Mouse (Mus musculus) midbrain, embryonic 14.5 days (tissue): ENCODE results near the gene Ptpn14. TPM values are rescaled to one million over a fixed set of nuclear protein-coding genes. Genes with fewer than 3 reads are reported as not detected.
A peak's percentile ranks its signal among the peaks of the same experiment; 100 is the strongest.

Experiments
- ATAC-seq: fragments of 200-750 bp; cut with Nextera tagmentation; 2 replicates; pipeline ENCODE4 v1.8.0; 2017; ENCODE audit warnings: moderate number of reproducible peaks, moderate library complexity; ENCODE audit not compliant: low FRiP score, low TSS enrichment
- DNase-seq: peaks from one replicate; pipeline ENCODE4 v3.0.0-alpha.2; 2015
- H3K27ac ChIP-seq: fragments of 300-500 bp; sonication (generic); replicated peaks from 2 replicates; pipeline ENCODE4 v1.5.1; 2014; ENCODE audit warnings: mild to moderate bottlenecking, low read depth, low read length, moderate library complexity
- H3K27me3 ChIP-seq: fragments of 300-500 bp; sonication (generic); 2 replicates; pipeline ENCODE4 v1.6.1; 2014; ENCODE audit warnings: low read length, control low read depth, mixed read lengths; ENCODE audit not compliant: control insufficient read depth, insufficient read depth
- H3K36me3 ChIP-seq: fragments of 300-500 bp; sonication (generic); 2 replicates; pipeline ENCODE4 v1.6.1; 2014; ENCODE audit warnings: low read length, control low read depth; ENCODE audit not compliant: control insufficient read depth, insufficient read depth
- H3K4me1 ChIP-seq: fragments of 300-500 bp; sonication (generic); 2 replicates; pipeline ENCODE4 v1.6.1; 2014; ENCODE audit warnings: mild to moderate bottlenecking, antibody characterized with exemption, low read length, control low read depth; ENCODE audit not compliant: control insufficient read depth, insufficient read depth
- H3K4me2 ChIP-seq: fragments of 300-500 bp; sonication (generic); 2 replicates; pipeline ENCODE4 v1.6.1; 2014; ENCODE audit warnings: mild to moderate bottlenecking, low read length, moderate library complexity
- H3K4me3 ChIP-seq: fragments of 300-500 bp; sonication (generic); replicated peaks from 2 replicates; pipeline ENCODE4 v1.5.1; 2014; ENCODE audit warnings: low read depth, low read length
- H3K9ac ChIP-seq: fragments of 300-500 bp; sonication (generic); replicated peaks from 2 replicates; pipeline ENCODE4 v1.6.1; 2014; ENCODE audit warnings: mild to moderate bottlenecking, low read length, moderate library complexity
- H3K9me3 ChIP-seq: fragments of 300-500 bp; sonication (generic); 2 replicates; pipeline ENCODE4 v1.6.1; 2016; ENCODE audit warnings: low read length, control low read depth, mixed read lengths; ENCODE audit not compliant: control insufficient read depth
- WGBS: fragments of 180-500 bp; shearing (Covaris S2); extraction: QIAGEN DNeasy Blood & Tissue Kit; methylation state at CpG from one replicate; pipeline ENCODE4 v1.1.7; 2014; 5-methylcytosine and 5-hydroxymethylcytosine counted together
- polyA plus RNA-seq: library from polyadenylated mRNA; unstranded; fragments of >200 nt; fragmentation: Nextera tagmentation; extraction: Ambion mirVana; gene quantifications from 2 replicates; pipeline ENCODE4 v1.2.1, GENCODE M21; 2014

The Ptpn14 gene
- polyA plus RNA-seq, 1 experiment from 2014 or later: 1.7 TPM

GRCm38 (mm10) chr1:189864846-189865560 lies 136.9 kb downstream of the Ptpn14 start:
- peak overlapping the region; percentile 22; the same call in 1 of the 2 replicates for H3K27ac ChIP-seq

DNA sequence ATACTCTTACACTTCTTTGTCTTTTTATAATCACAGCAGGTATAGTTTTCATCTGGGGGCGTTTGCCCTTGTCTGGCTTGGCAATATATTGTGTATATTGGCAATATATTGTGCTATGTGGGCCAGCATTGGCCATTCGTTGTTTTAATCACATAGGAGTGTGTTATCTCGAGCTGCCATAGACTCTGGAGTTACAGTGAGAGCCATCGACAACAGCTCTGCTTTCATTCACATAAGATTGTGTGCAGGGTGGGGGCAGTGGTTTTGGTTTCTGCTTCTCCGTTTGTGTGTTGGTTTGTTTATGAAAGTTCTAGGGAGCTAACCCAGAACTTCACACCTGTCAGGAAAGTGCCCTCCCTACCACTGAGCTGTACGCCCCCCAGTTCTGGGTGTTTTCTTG lies 138.6 kb downstream of the Ptpn14 start:
- no peak for ATAC-seq
- Histone ChIP-seq H3K36me3 (no peaks in the 10 kb centered on the region), H3K27me3 (no peaks in the 10 kb centered on the region), H3K4me1 (peaks cover 6% of the 10 kb centered on the region; the same call in 1 of the 2 replicates), H3K4me3 (no peak overlapping the region), H3K4me2 (no peak overlapping the region), H3K9ac (no peak overlapping the region), H3K27ac (no peak overlapping the region), H3K9me3 (no peaks in the 10 kb centered on the region)
- 91% methylated on average over 6 of the region's 6 CpGs for WGBS
- DNase-seq: no peak

More at GRCm38 (mm10) chr1:189864846-189865560, 136.9 kb downstream of the Ptpn14 start:
- no peaks in the 10 kb centered on the region for H3K36me3 ChIP-seq
- peaks cover 6% of the 10 kb centered on the region; the same call in 1 of the 2 replicates for H3K4me1 ChIP-seq
- H3K4me3 ChIP-seq: no peak overlapping the region
- H3K9ac ChIP-seq: no peak overlapping the region
- no peaks in the 10 kb centered on the region for H3K9me3 ChIP-seq
- DNase-seq (peak; percentile 68), ATAC-seq (peak; percentile 62)
- H3K27me3 ChIP-seq: no peaks in the 10 kb centered on the region
- 49% methylated on average over 15 of the region's 15 CpGs for WGBS
- no peak overlapping the region for H3K4me2 ChIP-seq

- Histone ChIP-seq H3K27me3 (no peaks in the 10 kb centered on the region), H3K27ac (no peak overlapping the region), H3K4me2 (no peak overlapping the region), H3K4me3 (no peak overlapping the region), H3K9me3 (no peaks in the 10 kb centered on the region), H3K9ac (no peak overlapping the region), H3K4me1 (peaks cover 10% of the 10 kb centered on the region; the same call in 1 of the 2 replicates), H3K36me3 (no peaks in the 10 kb centered on the region)
- WGBS: 78% methylated on average over 5 of the region's 5 CpGs
- DNase-seq (no peak), ATAC-seq (no peak)
Observed at GRCm38 (mm10) chr1:189867034-189867433, 139.0 kb downstream of the Ptpn14 start.

DNA sequence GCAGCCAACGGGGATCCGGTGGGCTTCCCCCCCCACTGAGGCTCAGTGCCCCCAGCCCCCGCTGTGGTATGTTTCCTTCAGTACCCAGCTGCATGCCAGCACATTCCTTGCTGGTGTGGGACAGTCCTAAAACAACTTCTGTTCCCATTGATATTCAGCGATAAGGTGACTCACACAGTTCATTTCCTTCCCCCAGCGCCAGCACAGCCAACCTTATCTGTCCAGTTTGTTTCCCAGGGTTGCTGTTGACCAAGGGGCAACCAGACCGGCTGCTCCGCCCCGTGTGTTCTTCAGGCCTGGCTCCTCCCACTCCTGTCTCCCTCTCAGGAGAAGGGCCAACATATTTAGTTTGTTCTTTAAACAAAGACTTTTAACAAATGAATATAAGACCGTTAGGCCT lies 139.4 kb downstream of the Ptpn14 start:
- no peaks in the 10 kb centered on the region for H3K27me3 ChIP-seq
- no peak overlapping the region for H3K4me2 ChIP-seq
- no peak overlapping the region for H3K9ac ChIP-seq
- DNase-seq (no peak), ATAC-seq (no peak)
- H3K27ac ChIP-seq: no peak overlapping the region
- peaks cover 10% of the 10 kb centered on the region; the same call in 1 of the 2 replicates for H3K4me1 ChIP-seq
- no peaks in the 10 kb centered on the region for H3K9me3 ChIP-seq
- no peaks in the 10 kb centered on the region for H3K36me3 ChIP-seq
- WGBS: 74% methylated on average over 9 of the region's 9 CpGs
- no peak overlapping the region for H3K4me3 ChIP-seq

DNA sequence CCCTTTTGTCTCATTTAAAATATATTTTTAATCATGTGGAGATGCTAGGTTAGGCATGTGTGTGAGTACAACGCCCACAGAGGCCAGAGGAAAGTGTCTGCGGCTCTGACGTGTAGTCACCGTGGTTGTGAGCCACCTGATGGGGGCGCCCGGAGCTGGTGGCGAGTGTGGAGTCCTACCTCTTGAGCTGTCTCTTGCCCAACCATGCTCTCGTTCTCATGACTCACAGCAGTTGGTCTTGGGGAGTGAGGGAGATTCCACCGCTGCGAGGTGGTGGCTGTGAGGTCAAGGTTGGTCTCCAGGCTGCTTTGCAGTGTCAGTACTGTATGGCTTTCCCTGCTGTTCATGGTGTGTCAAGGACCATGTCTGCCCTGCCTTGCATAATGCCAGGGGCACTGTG lies 140.0 kb downstream of the Ptpn14 start:
- H3K27me3 ChIP-seq: no peaks in the 10 kb centered on the region
- DNase-seq: no peak
- no peaks in the 10 kb centered on the region for H3K9me3 ChIP-seq
- no peak for ATAC-seq
- no peaks in the 10 kb centered on the region for H3K36me3 ChIP-seq
- peaks cover 10% of the 10 kb centered on the region; the same call in 1 of the 2 replicates for H3K4me1 ChIP-seq
- H3K27ac ChIP-seq: no peak overlapping the region
- 83% methylated on average over 10 of the region's 10 CpGs for WGBS
- H3K4me2 ChIP-seq: no peak overlapping the region
- H3K4me3 ChIP-seq: no peak overlapping the region
- no peak overlapping the region for H3K9ac ChIP-seq

DNA sequence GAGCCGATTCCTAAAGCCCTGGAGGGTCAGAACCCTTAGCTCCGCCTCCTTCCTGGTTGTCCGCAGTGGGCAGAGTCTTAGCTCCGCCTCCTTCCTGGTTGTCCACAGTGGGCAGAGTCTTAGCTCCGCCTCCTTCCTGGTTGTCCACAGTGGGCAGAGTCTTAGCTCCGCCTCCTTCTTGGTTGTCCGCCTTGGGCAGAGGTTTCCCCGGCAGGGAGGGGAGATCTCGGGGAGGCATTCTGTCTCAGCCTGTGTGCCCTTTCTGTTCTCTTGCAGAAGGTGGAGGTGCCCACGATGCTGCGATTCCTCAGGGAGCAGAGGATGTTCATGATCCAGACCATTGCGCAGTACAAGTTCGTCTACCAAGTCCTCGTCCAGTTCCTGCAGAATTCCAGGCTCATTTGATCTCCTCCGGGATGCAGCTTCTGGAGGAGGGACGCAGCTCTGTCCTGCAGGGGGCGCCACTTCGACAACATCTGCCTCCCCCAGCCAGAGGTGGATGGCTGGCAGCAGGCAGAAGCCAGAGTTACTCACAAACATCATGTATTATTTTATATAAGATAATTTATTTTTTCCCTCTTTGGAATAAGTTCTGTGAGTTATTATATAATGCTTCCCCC lies 141.7 kb downstream of the Ptpn14 start:
- DNase-seq (no peak), ATAC-seq (no peak)
- H3K9me3 ChIP-seq: no peaks in the 10 kb centered on the region
- H3K27me3 ChIP-seq: no peaks in the 10 kb centered on the region
- H3K27ac ChIP-seq: no peak overlapping the region
- H3K36me3 ChIP-seq: no peaks in the 10 kb centered on the region
- WGBS: 91% methylated on average over 18 of the region's 18 CpGs
- no peak overlapping the region for H3K4me3 ChIP-seq
- H3K4me2 ChIP-seq: no peak overlapping the region
- peaks cover 5% of the 10 kb centered on the region; the same call in 1 of the 2 replicates for H3K4me1 ChIP-seq
- no peak overlapping the region for H3K9ac ChIP-seq

- Histone ChIP-seq H3K4me1 (0 out of 2 replicates have a peak, but pooled peaks cover 4% of the 10 kb centered on the region), H3K27ac (no peak overlapping the region), H3K4me2 (no peak overlapping the region), H3K36me3 (no peaks in the 10 kb centered on the region), H3K27me3 (no peaks in the 10 kb centered on the region), H3K9ac (no peak overlapping the region), H3K4me3 (no peak overlapping the region), H3K9me3 (no peaks in the 10 kb centered on the region)
- ATAC-seq (no peak), DNase-seq (no peak)
- 80% methylated on average over 8 of the region's 8 CpGs for WGBS
Observed at GRCm38 (mm10) chr1:189870539-189870938, 142.5 kb downstream of the Ptpn14 start.

GRCm38 (mm10) chr1:189871625-189872024 lies 143.6 kb downstream of the Ptpn14 start:
- Histone ChIP-seq H3K9ac (no peak overlapping the region), H3K27ac (no peak overlapping the region), H3K27me3 (no peaks in the 10 kb centered on the region), H3K9me3 (no peaks in the 10 kb centered on the region), H3K4me2 (no peak overlapping the region), H3K4me3 (no peak overlapping the region), H3K36me3 (no peaks in the 10 kb centered on the region), H3K4me1 (0 out of 2 replicates have a peak, but pooled peaks cover 4% of the 10 kb centered on the region)
- no peak for DNase-seq
- 86% methylated on average over 8 of the region's 8 CpGs for WGBS
- no peak for ATAC-seq
